8 mouse cellular contexts compared by ENCODE assay signal in genomic region chr1:167269856-167270270, GRCm38 (mm10). TPM values are rescaled to one million over a fixed set of nuclear protein-coding genes. Genes with fewer than 3 reads are reported as not detected.
DNase-seq lines count a peak whose midpoint lies in the region; ATAC-seq and TF ChIP-seq lines count a peak whose summit lies in the region.

No protein-coding gene starts in this region.

- H3K4me2 ChIP-seq in heart, embryonic 11.5 days = peak overlapping the region; percentile 53
- H3K4me2 ChIP-seq in kidney, embryonic 15.5 days = peak overlapping the region; percentile 54
- peak overlapping the region; percentile 60 for H3K4me2 ChIP-seq in liver, embryonic 12.5 days
- H3K4me2 ChIP-seq in neural tube, embryonic 15.5 days = peak overlapping the region; percentile 54

- no peaks in the 10 kb centered on the region for H3K9me3 ChIP-seq in heart, embryonic 11.5 days (replicated peaks; ENCODE audit: control insufficient read depth, low read length)
- H3K9me3 ChIP-seq in kidney, embryonic 15.5 days (replicated peaks) = no peaks in the 10 kb centered on the region
- H3K9me3 ChIP-seq in liver, embryonic 12.5 days (replicated peaks) = no peaks in the 10 kb centered on the region
- H3K9me3 ChIP-seq in neural tube, embryonic 15.5 days (replicated peaks) = no peaks in the 10 kb centered on the region

- H3K9ac ChIP-seq in heart, embryonic 11.5 days (ENCODE audit: low read depth, low read length) = peak overlapping the region; percentile 44
- no peak overlapping the region for H3K9ac ChIP-seq in kidney, embryonic 15.5 days
- H3K9ac ChIP-seq in liver, embryonic 12.5 days = peak overlapping the region; percentile 63
- no peak overlapping the region for H3K9ac ChIP-seq in neural tube, embryonic 15.5 days (replicated peaks)

- no peak overlapping the region for H3K4me3 ChIP-seq in C2C12 (ENCODE audit: insufficient read depth, poor library complexity, severe bottlenecking)
- H3K4me3 ChIP-seq in embryonic fibroblast, embryonic 13.5 days (ENCODE audit: insufficient read depth, low read length) = no peak overlapping the region
- peak overlapping the region; percentile 2; the same call in 1 of the 2 replicates for H3K4me3 ChIP-seq in heart, embryonic 11.5 days (ENCODE audit: low read depth, low read length)
- H3K4me3 ChIP-seq in kidney, embryonic 15.5 days (replicated peaks) = no peak overlapping the region
- no peak overlapping the region for H3K4me3 ChIP-seq in liver, embryonic 12.5 days
- H3K4me3 ChIP-seq in neural tube, embryonic 15.5 days (replicated peaks) = peak overlapping the region; percentile 16; the same call in 1 of the 2 replicates

- H3K4me1 ChIP-seq in embryonic fibroblast, embryonic 13.5 days (ENCODE audit: control insufficient read depth, insufficient read depth, low read length) = peaks cover 23% of the 10 kb centered on the region
- peaks cover 57% of the 10 kb centered on the region for H3K4me1 ChIP-seq in heart, embryonic 11.5 days (ENCODE audit: control insufficient read depth, insufficient read depth, low read length)
- peaks cover 56% of the 10 kb centered on the region for H3K4me1 ChIP-seq in kidney, embryonic 15.5 days
- H3K4me1 ChIP-seq in liver, embryonic 12.5 days = peaks cover 85% of the 10 kb centered on the region
- peaks cover 45% of the 10 kb centered on the region for H3K4me1 ChIP-seq in neural tube, embryonic 15.5 days

- TF ChIP-seq POLR2A in embryonic fibroblast, embryonic 13.5 days (IDR thresholded peaks at IDR 0.05; ENCODE audit: low read depth, low read length) = no peak

- H3K79me2 ChIP-seq in C2C12 (ENCODE audit: control insufficient read depth, insufficient read depth) = peaks cover 96% of the 10 kb centered on the region

- H3K36me3 ChIP-seq in C2C12 (ENCODE audit: control insufficient read depth, insufficient read depth) = peaks cover 13% of the 10 kb centered on the region
- no peaks in the 10 kb centered on the region for H3K36me3 ChIP-seq in heart, embryonic 11.5 days (ENCODE audit: control insufficient read depth, insufficient read depth, low read length)
- 0 out of 2 replicates have a peak, but pooled peaks cover 2% of the 10 kb centered on the region for H3K36me3 ChIP-seq in kidney, embryonic 15.5 days
- peaks cover 12% of the 10 kb centered on the region for H3K36me3 ChIP-seq in liver, embryonic 12.5 days
- no peaks in the 10 kb centered on the region for H3K36me3 ChIP-seq in neural tube, embryonic 15.5 days

- peaks cover 88% of the 10 kb centered on the region for H3K79me3 ChIP-seq in C2C12 (ENCODE audit: low read depth)

- no peak for TF ChIP-seq CTCF in C2C12 (IDR thresholded peaks at IDR 0.05; ENCODE audit: control insufficient read depth, insufficient read depth, insufficient read length)
- TF ChIP-seq CTCF in embryonic fibroblast, embryonic 13.5 days (IDR thresholded peaks at IDR 0.05; ENCODE audit: borderline replicate concordance, insufficient read depth, low read length) = no peak

- DNase-seq in adrenal gland, adult 2 months = peak; percentile 83
- DNase-seq in spleen, postnatal 4 days (ENCODE audit: low spot score in 2 of 2) = no peak

- WGBS in heart, embryonic 11.5 days (ENCODE audit: insufficient replicate concordance) = 18% methylated on average over 6 of the region's 6 CpGs
- WGBS in kidney, embryonic 15.5 days = 20% methylated on average over 6 of the region's 6 CpGs
- WGBS in liver, embryonic 12.5 days (ENCODE audit: insufficient replicate concordance) = 42% methylated on average over 6 of the region's 6 CpGs
- WGBS in neural tube, embryonic 15.5 days = 18% methylated on average over 6 of the region's 6 CpGs

- no peak overlapping the region for H3ac ChIP-seq in C2C12 (ENCODE audit: control insufficient read depth, insufficient read length, low read depth)

- ATAC-seq in heart, embryonic 11.5 days (replicated peaks; ENCODE audit: insufficient number of reproducible peaks, low FRiP score, low TSS enrichment) = no peak; the same call in 1 of the 2 replicates
- peak; percentile 16 for ATAC-seq in kidney, embryonic 15.5 days (replicated peaks; ENCODE audit: low FRiP score)
- ATAC-seq in liver, embryonic 12.5 days = no peak
- peak; percentile 24 for ATAC-seq in neural tube, embryonic 15.5 days (ENCODE audit: low FRiP score)

- H3K27me3 ChIP-seq in C2C12 (ENCODE audit: control insufficient read depth, insufficient read depth, insufficient read length) = no peaks in the 10 kb centered on the region
- H3K27me3 ChIP-seq in heart, embryonic 11.5 days (ENCODE audit: control insufficient read depth, insufficient read depth, low read length) = no peaks in the 10 kb centered on the region
- H3K27me3 ChIP-seq in kidney, embryonic 15.5 days = no peaks in the 10 kb centered on the region
- no peaks in the 10 kb centered on the region for H3K27me3 ChIP-seq in liver, embryonic 12.5 days (replicated peaks)
- H3K27me3 ChIP-seq in neural tube, embryonic 15.5 days (replicated peaks) = no peaks in the 10 kb centered on the region

- peak overlapping the region; percentile 99 for H3K27ac ChIP-seq in embryonic fibroblast, embryonic 13.5 days (ENCODE audit: insufficient read depth, low read length)
- H3K27ac ChIP-seq in heart, embryonic 11.5 days (ENCODE audit: low read depth, low read length) = peak overlapping the region; percentile 78
- peak overlapping the region; percentile 61 for H3K27ac ChIP-seq in kidney, embryonic 15.5 days
- H3K27ac ChIP-seq in liver, embryonic 12.5 days = peak overlapping the region; percentile 91
- H3K27ac ChIP-seq in neural tube, embryonic 15.5 days (replicated peaks) = peak overlapping the region; percentile 70

TF ChIP-seq in C2C12, 6 proteins besides CTCF, POLR2A, EP300 and RAD21:
- TF ChIP-seq USF1 (IDR thresholded peaks at IDR 0.05; ENCODE audit: low read depth) (peak; percentile 40), CEBPB (IDR thresholded peaks at IDR 0.05; ENCODE audit: low read depth) (no peak), MAX (IDR thresholded peaks at IDR 0.05) (peak; percentile 86), MYOG (IDR thresholded peaks at IDR 0.05; ENCODE audit: control insufficient read depth, extremely low read depth, insufficient read length) (no peak), MYOD1 (IDR thresholded peaks at IDR 0.05; ENCODE audit: control insufficient read depth, insufficient read length, low read depth) (peak; percentile 96), FOSL1 (IDR thresholded peaks at IDR 0.05; ENCODE audit: insufficient read depth, low read length, poor library complexity, severe bottlenecking) (no peak)

RNA-seq across cellular contexts. Expression of gene Uck2, which starts 15.3 kb away (rescaled TPM):
- 104 TPM for polyA plus RNA-seq in C2C12 (2012; fragmentation: generic; extraction: Trizol)
- total RNA-seq in adrenal gland, adult 2 months (2021) = 100 to 1,000 TPM in 1 of 2 experiments, 10 to 100 TPM in 1; 39.5 to 107 TPM
- polyA plus RNA-seq in adrenal gland, adult 2 months (2012; rRNA removed) = 15.8 and 30.4 TPM in 2 replicates
- 132 and 164 TPM in 2 replicates for polyA plus RNA-seq in embryonic fibroblast, embryonic 13.5 days (2011; ENCODE audit: insufficient read length, low read depth, missing spikeins)
- 66.6 and 71.2 TPM in 2 replicates for polyA plus RNA-seq in heart, embryonic 11.5 days (2014; fragmentation: Nextera tagmentation; extraction: Ambion mirVana)
- polyA plus RNA-seq in kidney, embryonic 15.5 days (2015; fragmentation: Nextera tagmentation; extraction: Ambion mirVana) = 82.7 and 87.5 TPM in 2 replicates
- polyA plus RNA-seq in liver, embryonic 12.5 days (2016; fragmentation: Nextera tagmentation; extraction: Ambion mirVana) = 102 and 103 TPM in 2 replicates
- 46.6 and 75.5 TPM in 2 replicates for polyA plus RNA-seq in neural tube, embryonic 15.5 days (2015; fragmentation: Nextera tagmentation; extraction: Ambion mirVana)

RNA-seq across cellular contexts. Expression of gene Tmco1, which starts 38.3 kb away (rescaled TPM):
- polyA plus RNA-seq in C2C12 (2012; fragmentation: generic; extraction: Trizol) = 59.8 TPM
- 100 to 1,000 TPM; 141 to 146 TPM for total RNA-seq in adrenal gland, adult 2 months (2021)
- 58.7 and 83.4 TPM in 2 replicates for polyA plus RNA-seq in adrenal gland, adult 2 months (2012; rRNA removed)
- 81.7 and 105 TPM in 2 replicates for polyA plus RNA-seq in embryonic fibroblast, embryonic 13.5 days (2011; ENCODE audit: insufficient read length, low read depth, missing spikeins)
- 96.1 and 98.9 TPM in 2 replicates for polyA plus RNA-seq in heart, embryonic 11.5 days (2014; fragmentation: Nextera tagmentation; extraction: Ambion mirVana)
- polyA plus RNA-seq in kidney, embryonic 15.5 days (2015; fragmentation: Nextera tagmentation; extraction: Ambion mirVana) = 98.1 and 106 TPM in 2 replicates
- 70.7 and 74.2 TPM in 2 replicates for polyA plus RNA-seq in liver, embryonic 12.5 days (2016; fragmentation: Nextera tagmentation; extraction: Ambion mirVana)
- 76.2 and 79.1 TPM in 2 replicates for polyA plus RNA-seq in neural tube, embryonic 15.5 days (2015; fragmentation: Nextera tagmentation; extraction: Ambion mirVana)

Comparison
In these comparisons a context has a peak if more than half of its experiments do, and no peak if none do; other contexts are left out.
1. H3K4me3 ChIP-seq: peak in heart, embryonic 11.5 days (single experiment) and neural tube, embryonic 15.5 days (single experiment); none in C2C12 (single experiment), embryonic fibroblast, embryonic 13.5 days (single experiment), kidney, embryonic 15.5 days (single experiment) and liver, embryonic 12.5 days (single experiment).
2. ATAC-seq: peak in kidney, embryonic 15.5 days (single experiment) and neural tube, embryonic 15.5 days (single experiment); none in heart, embryonic 11.5 days (single experiment) and liver, embryonic 12.5 days (single experiment).
3. H3K9ac ChIP-seq: peak in heart, embryonic 11.5 days (single experiment) and liver, embryonic 12.5 days (single experiment); none in kidney, embryonic 15.5 days (single experiment) and neural tube, embryonic 15.5 days (single experiment).
4. Peak in every context shown above with its lines, with median percentiles within 50 percentile points of each other: H3K27ac ChIP-seq and H3K4me2 ChIP-seq.